Mouse (Mus musculus) embryonic facial prominence, embryonic 13.5 days (tissue): ENCODE data around the gene Pip5k1c. TPM values are rescaled to one million over a fixed set of nuclear protein-coding genes. Genes with fewer than 3 reads are reported as not detected.
A peak's percentile ranks its signal among the peaks of the same experiment; 100 is the strongest.

Source experiments
- ATAC-seq: fragments of 200-750 bp; cut with Nextera tagmentation; 2 replicates; pipeline ENCODE4 v1.8.0; 2017; ENCODE audit warnings: low read depth; ENCODE audit not compliant: insufficient number of reproducible peaks, insufficient read depth, low FRiP score, low TSS enrichment
- H3K27ac ChIP-seq: fragments of 300-500 bp; sonication (generic); 2 replicates; pipeline ENCODE4 v1.5.1; 2015; ENCODE audit warnings: moderate library complexity, mild to moderate bottlenecking, inconsistent platforms
- H3K27me3 ChIP-seq: fragments of 300-500 bp; sonication (generic); 2 replicates; pipeline ENCODE4 v1.6.1; 2015; ENCODE audit warnings: mild to moderate bottlenecking, inconsistent platforms
- H3K36me3 ChIP-seq: fragments of 300-500 bp; sonication (generic); 2 replicates; pipeline ENCODE4 v1.6.1; 2015; ENCODE audit warnings: mild to moderate bottlenecking, inconsistent platforms
- H3K4me1 ChIP-seq: fragments of 300-500 bp; sonication (generic); 2 replicates; pipeline ENCODE4 v1.6.1; 2015; ENCODE audit warnings: inconsistent platforms
- H3K4me2 ChIP-seq: fragments of 300-500 bp; sonication (generic); 2 replicates; pipeline ENCODE4 v1.6.1; 2015; ENCODE audit warnings: moderate library complexity, mild to moderate bottlenecking, inconsistent platforms
- H3K4me3 ChIP-seq: fragments of 300-500 bp; sonication (generic); 2 replicates; pipeline ENCODE4 v1.5.1; 2015; ENCODE audit warnings: mild to moderate bottlenecking, inconsistent platforms
- H3K9ac ChIP-seq: fragments of 300-500 bp; sonication (generic); 2 replicates; pipeline ENCODE4 v1.6.1; 2015; ENCODE audit warnings: mild to moderate bottlenecking, inconsistent platforms
- H3K9me3 ChIP-seq: fragments of 300-500 bp; sonication (generic); 2 replicates; pipeline ENCODE4 v1.6.1; 2016; ENCODE audit warnings: inconsistent platforms
- WGBS: fragments of 180-500 bp; shearing (Covaris S2); methylation state at CpG from one replicate; pipeline ENCODE4 v1.1.7; 2015; ENCODE audit warnings: mixed read lengths; 5-methylcytosine and 5-hydroxymethylcytosine counted together
- polyA plus RNA-seq: library from polyadenylated mRNA; unstranded; fragments of >200 nt; fragmentation: Nextera tagmentation; extraction: Ambion mirVana; gene quantifications from 2 replicates; pipeline ENCODE4 v1.2.1, GENCODE M21; 2015

The Pip5k1c gene
- polyA plus RNA-seq, 1 experiment from 2014 or later, result 57.6 TPM

DNA sequence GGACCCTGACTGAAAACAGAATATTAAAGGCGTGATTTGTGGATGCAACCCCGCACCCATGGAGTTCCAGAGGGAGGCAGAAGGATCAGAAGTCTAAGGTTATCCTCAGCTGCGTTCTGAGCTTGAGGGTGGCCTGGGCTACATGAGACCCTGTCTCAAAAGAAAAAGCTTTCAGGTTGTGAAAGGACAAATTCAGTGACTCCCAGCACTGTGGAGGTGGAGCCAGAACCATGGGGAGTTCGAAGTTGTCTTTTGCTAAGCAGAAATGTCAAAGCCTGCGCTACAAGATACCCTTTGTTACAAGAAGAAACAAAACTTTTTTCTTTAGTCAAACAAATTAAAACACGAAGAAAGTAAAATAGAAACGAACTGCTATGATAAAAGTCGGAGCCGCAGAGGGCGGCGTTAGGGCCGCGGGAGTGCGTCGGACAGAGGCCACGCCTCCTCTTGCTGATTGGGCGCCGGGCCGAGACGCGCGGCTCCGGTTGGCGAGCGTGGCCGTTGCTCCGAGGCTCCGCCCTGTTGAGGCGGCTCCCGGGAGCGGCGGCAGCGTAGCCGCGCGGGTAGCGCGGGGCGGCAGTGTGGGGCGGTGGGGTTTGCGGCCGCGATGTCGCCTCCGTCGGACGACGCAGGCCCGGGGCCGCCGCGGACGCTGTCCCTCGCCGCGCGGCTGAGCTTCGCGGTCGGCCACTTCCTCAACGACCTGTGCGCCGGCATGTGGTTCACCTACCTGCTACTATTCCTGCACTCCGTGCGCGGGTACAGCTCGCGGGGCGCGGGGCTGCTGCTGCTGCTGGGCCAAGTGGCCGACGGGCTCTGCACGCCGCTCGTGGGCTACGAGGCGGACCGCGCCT is 64.5 kb downstream of the Pip5k1c start, which contains the start of gene Mfsd12:
TSS of gene Mfsd12 (plus strand) at position 501 of the 854 bp plus-strand sequence.
- WGBS, result 2% methylated on average over 79 of the region's 79 CpGs
- Histone ChIP-seq H3K36me3 (peaks cover 18% of the 10 kb centered on the region), H3K9ac (peak within 1 kb of the TSS; percentile 84), H3K4me3 (peak within 1 kb of the TSS; percentile 78), H3K4me2 (peak within 1 kb of the TSS; percentile 98), H3K27me3 (no peaks in the 10 kb centered on the region), H3K9me3 (no peaks in the 10 kb centered on the region), H3K4me1 (peaks cover 43% of the 10 kb centered on the region), H3K27ac (no peak within 1 kb of the TSS)
- peak; percentile 80 for ATAC-seq

DNA sequence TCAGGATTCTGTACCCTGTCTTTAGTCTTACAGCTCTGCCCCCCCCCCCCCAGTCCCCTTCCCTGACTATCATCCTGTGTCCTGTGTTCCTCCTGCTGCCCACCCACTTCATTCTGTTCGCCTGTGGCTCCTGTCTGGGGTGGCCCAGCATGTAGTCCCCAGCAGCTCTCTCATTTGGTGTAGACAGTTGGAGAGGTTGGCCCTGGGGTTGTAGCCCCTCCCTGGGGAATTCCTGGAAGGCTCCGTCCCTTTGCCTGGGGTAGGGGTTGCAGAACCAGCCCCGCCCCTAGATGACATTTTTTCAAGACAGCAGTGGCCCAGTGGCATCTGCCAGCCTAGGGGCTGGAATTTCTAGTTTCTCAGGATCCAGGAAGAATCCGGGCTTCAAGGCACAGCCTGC is 65.4 kb downstream of the Pip5k1c start:
- peaks cover 28% of the 10 kb centered on the region for H3K36me3 ChIP-seq
- peaks cover 8% of the 10 kb centered on the region for H3K27me3 ChIP-seq
- H3K9me3 ChIP-seq, result no peaks in the 10 kb centered on the region
- peak overlapping the region; percentile 98 for H3K4me2 ChIP-seq
- WGBS, result 30% methylated on average over 4 of the region's 4 CpGs
- no peak overlapping the region for H3K27ac ChIP-seq
- peaks cover 49% of the 10 kb centered on the region for H3K4me1 ChIP-seq
- peak overlapping the region; percentile 84 for H3K9ac ChIP-seq
- H3K4me3 ChIP-seq, result peak overlapping the region; percentile 78
- ATAC-seq, result no peak; the same call in 1 of the 2 replicates

DNA sequence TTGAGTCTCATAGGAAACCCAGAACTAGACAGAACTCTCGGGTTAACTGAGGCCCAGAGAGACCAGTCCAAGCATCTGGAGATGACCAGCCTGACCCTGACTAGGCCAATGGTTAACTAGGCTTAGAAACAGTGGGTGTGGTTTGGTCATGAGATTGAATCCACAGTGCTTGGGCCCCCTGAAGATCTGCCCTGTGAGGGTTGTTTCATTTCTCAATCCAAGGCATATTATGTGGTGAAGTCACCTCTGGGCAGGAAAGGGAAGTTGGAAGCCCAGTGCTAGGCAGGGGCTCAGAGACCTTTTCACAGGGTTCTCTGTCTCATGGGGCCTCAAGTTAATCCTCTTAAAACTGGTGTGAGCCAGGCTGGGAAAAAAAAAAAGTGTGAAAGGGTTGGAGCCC is 66.1 kb downstream of the Pip5k1c start:
- Histone ChIP-seq H3K36me3 (peaks cover 30% of the 10 kb centered on the region), H3K27me3 (peaks cover 15% of the 10 kb centered on the region), H3K27ac (0 out of 2 replicates have a peak overlapping the region, but pooled peaks have one; percentile 11), H3K4me2 (peak overlapping the region; percentile 98), H3K4me3 (peak overlapping the region; percentile 78), H3K9me3 (no peaks in the 10 kb centered on the region), H3K9ac (peak overlapping the region; percentile 84), H3K4me1 (peaks cover 55% of the 10 kb centered on the region)
- ATAC-seq, result no peak
- WGBS, result 62% methylated on average over 1 of the region's 1 CpGs

DNA sequence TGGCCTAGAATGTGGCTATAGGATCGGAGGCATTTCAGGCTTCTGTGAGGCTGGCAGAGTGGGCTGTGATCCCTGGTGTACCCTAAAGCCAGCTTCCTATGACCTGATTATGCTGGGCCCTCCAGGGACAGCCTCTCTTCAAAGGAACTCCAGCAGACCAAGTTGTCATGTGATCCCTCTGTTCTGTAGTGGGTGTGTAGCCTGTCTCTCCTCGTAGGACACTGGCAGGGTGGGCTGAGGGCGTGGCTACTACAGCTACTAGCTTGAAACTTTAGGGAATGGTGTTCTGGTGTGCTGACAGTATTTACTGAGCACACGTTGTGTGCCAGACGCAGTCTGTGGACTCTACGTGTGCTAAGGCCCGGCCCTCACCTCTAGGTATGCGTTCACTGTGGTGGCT is 68.0 kb downstream of the Pip5k1c start:
- ATAC-seq, result no peak
- H3K9ac ChIP-seq, result 0 out of 2 replicates have a peak overlapping the region, but pooled peaks have one; percentile 44
- H3K9me3 ChIP-seq, result no peaks in the 10 kb centered on the region
- H3K27me3 ChIP-seq, result peaks cover 33% of the 10 kb centered on the region
- no peak overlapping the region for H3K27ac ChIP-seq
- H3K4me2 ChIP-seq, result no peak overlapping the region
- no peak overlapping the region for H3K4me3 ChIP-seq
- 63% methylated on average over 8 of the region's 8 CpGs for WGBS
- H3K36me3 ChIP-seq, result peaks cover 30% of the 10 kb centered on the region
- peaks cover 61% of the 10 kb centered on the region for H3K4me1 ChIP-seq

DNA sequence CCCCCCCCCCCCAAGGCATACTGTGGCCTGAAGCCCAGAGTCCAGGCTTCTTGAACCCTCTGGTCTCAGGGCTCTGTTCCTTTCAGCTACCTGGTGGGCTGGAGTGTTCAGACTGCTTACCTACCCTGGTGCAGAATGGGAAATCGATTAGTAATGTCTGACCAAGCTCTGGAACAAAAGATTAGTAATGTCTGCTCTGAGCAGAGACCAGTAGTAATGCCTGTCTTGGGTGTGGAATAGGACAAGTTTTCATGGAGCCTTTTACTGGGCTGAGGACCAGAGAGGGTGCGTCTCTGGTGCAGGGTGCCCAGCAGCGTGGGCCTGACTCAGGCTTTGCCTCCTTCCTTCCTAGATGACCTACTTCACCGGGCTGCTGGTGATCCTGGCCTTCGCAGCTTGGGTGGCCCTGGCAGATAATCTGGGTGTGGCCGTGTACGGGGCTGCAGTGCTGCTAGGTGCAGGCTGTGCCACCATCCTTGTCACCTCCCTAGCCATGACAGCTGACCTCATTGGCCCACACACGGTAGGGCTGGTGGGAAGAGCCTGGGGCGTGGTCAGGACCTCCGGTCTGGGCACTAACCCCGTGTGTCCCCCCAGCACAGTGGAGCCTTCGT is 69.7 kb downstream of the Pip5k1c start:
- Histone ChIP-seq H3K9ac (no peak overlapping the region), H3K9me3 (no peaks in the 10 kb centered on the region), H3K36me3 (peaks cover 45% of the 10 kb centered on the region), H3K4me2 (no peak overlapping the region), H3K4me1 (peaks cover 55% of the 10 kb centered on the region), H3K4me3 (no peak overlapping the region; the same call in 1 of the 2 replicates), H3K27me3 (peaks cover 39% of the 10 kb centered on the region), H3K27ac (no peak overlapping the region)
- 76% methylated on average over 12 of the region's 12 CpGs for WGBS
- no peak for ATAC-seq

DNA sequence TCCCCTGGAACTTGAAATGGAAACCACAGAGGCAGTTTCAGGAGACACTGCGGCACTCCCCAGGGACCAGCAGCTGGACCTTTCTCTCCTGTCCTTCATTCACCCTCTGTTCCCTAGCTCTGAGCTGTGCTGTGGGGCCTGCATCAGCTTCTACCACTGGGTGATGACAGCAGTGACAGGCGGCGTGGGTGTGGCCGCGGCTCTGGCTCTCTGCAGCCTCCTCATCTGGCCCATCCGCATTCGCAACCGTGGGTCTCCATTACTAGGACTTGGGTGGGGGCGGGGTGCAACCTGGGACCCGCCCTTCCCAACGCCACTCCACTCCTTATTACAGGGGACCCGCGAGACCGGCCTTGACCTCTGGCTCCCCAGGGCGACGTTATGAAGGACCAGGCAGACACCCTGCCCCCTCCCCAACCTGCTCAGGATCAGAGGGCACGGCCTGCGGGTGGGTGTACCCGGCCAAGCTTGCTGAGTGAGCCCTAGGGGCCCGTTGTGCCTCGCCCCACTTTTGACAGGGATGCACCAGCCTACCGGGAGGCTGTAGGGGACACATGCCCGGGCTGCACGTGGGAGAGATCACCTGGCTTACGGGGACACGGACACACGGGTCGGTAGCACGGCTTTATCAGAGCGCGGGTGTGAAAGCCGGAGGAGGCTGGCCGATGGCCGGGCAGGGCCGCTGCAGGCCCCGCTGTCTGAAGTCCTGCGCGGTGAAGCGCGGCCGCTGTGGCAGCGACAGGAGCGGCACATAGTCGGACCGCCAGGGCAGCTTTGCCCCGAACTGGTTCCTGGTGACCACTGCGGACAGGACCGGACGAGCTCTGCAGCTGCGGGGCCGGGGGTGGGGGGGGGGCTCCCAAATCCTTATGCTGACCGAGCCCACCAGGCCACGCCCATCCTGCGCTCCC is 70.9 kb downstream of the Pip5k1c start:
- Histone ChIP-seq H3K4me1 (peaks cover 44% of the 10 kb centered on the region), H3K9ac (peak overlapping the region; percentile 61; the same call in 1 of the 2 replicates), H3K27ac (no peak overlapping the region), H3K27me3 (peaks cover 39% of the 10 kb centered on the region), H3K36me3 (peaks cover 57% of the 10 kb centered on the region), H3K4me2 (peak overlapping the region; percentile 60), H3K9me3 (no peaks in the 10 kb centered on the region), H3K4me3 (peak overlapping the region; percentile 32)
- no peak for ATAC-seq
- WGBS, result 11% methylated on average over 54 of the region's 54 CpGs

DNA sequence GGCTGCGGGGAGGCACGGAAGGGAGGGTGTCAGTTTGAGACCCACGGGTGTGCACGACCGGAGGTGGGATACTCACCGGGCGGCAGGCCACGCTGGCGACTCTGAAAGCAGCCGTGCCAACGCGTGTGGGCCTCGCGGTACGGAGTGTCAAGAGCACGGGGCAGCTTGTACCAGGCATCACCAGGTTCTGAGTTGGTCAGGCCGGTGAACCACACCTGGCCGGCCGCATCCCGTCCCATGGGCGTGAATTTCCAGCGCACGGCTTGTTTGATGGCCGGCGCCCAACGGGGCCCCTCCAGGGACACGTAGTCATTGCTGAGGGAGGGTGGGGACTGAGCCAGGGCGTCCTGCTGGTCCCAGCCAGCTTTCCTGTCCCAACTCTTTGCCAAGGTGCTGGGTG is 71.9 kb downstream of the Pip5k1c start:
- 11% methylated on average over 28 of the region's 28 CpGs for WGBS
- ATAC-seq, result no peak
- Histone ChIP-seq H3K9me3 (no peaks in the 10 kb centered on the region), H3K4me3 (peak overlapping the region; percentile 32), H3K27me3 (peaks cover 39% of the 10 kb centered on the region), H3K4me2 (peak overlapping the region; percentile 60), H3K36me3 (peaks cover 67% of the 10 kb centered on the region), H3K4me1 (peaks cover 37% of the 10 kb centered on the region), H3K9ac (peak overlapping the region; percentile 61), H3K27ac (no peak overlapping the region)

DNA sequence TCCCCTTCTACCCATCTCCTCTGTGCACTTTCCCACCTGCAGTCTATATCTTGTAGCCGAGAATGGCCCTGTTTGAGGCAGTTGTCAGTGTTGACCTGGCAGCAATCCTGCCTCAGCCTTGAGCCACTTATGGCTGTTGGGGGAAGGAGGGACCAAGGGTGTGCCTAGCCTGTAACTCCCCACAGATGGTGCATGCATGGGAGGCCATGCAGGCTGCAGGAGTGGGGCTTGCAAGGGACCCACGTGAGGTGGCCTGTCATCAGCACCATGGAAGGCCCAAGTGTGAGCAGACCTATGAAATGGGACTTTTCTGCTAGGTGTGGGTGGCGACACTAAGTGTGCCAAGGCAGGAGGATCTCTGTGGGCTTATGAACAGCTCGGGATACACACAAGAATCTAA is 72.3 kb downstream of the Pip5k1c start:
- Histone ChIP-seq H3K9me3 (no peaks in the 10 kb centered on the region), H3K4me1 (peaks cover 37% of the 10 kb centered on the region), H3K9ac (no peak overlapping the region), H3K36me3 (peaks cover 68% of the 10 kb centered on the region), H3K4me3 (no peak overlapping the region), H3K4me2 (no peak overlapping the region), H3K27ac (no peak overlapping the region), H3K27me3 (peaks cover 39% of the 10 kb centered on the region)
- 0 out of 2 replicates have a peak, but pooled peaks have one; percentile 12 for ATAC-seq
- 28% methylated on average over 4 of the region's 4 CpGs for WGBS

DNA sequence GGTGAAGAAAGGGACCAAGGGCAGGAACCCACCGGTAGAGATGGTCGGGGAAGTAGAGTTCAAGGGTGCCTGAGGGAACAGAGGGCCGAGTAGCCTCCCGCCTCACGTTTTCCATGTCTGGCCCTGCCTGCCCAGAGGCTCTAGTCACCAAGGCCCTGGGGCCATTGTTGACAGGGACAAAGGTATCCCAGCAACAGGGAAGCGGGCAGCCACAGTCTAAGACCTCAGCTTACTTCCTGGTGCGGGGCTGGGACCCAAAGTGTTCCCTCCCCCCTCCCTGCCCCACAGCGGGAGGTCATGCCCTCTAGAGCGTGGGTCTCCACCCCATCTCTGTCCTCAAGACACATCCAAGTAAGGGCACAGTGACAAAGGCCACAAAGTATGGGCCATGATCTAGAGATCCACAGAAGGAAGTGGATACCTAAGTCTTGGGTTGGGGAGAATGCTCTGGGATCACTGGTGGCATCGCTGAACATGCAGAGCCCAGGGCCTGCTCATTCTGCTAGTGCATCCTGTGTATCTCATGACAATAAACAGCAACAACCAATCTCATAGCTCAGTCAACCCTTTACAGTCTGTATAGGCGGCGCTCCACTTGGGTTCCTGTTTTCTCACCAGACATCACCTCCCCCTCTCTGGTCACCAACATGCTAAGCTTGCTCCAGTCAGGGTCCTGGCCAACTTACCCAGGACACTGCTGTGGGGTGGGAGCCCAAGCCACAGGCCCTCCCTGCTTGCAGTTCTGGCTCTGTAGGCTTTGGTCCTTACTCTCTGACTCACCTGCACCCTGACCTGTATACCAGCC is 73.1 kb downstream of the Pip5k1c start, which contains the start of gene 4930404N11Rik:
TSS of gene 4930404N11Rik (minus strand) at position 145 of the 805 bp plus-strand sequence.
- no peaks in the 10 kb centered on the region for H3K9me3 ChIP-seq
- peak within 1 kb of the TSS; percentile 32 for H3K4me3 ChIP-seq
- peaks cover 73% of the 10 kb centered on the region for H3K36me3 ChIP-seq
- peak within 1 kb of the TSS; percentile 60 for H3K4me2 ChIP-seq
- no peak for ATAC-seq
- peaks cover 39% of the 10 kb centered on the region for H3K27me3 ChIP-seq
- WGBS, result 24% methylated on average over 12 of the region's 12 CpGs
- no peak within 1 kb of the TSS for H3K27ac ChIP-seq
- H3K9ac ChIP-seq, result peak within 1 kb of the TSS; percentile 61
- peaks cover 31% of the 10 kb centered on the region for H3K4me1 ChIP-seq

DNA sequence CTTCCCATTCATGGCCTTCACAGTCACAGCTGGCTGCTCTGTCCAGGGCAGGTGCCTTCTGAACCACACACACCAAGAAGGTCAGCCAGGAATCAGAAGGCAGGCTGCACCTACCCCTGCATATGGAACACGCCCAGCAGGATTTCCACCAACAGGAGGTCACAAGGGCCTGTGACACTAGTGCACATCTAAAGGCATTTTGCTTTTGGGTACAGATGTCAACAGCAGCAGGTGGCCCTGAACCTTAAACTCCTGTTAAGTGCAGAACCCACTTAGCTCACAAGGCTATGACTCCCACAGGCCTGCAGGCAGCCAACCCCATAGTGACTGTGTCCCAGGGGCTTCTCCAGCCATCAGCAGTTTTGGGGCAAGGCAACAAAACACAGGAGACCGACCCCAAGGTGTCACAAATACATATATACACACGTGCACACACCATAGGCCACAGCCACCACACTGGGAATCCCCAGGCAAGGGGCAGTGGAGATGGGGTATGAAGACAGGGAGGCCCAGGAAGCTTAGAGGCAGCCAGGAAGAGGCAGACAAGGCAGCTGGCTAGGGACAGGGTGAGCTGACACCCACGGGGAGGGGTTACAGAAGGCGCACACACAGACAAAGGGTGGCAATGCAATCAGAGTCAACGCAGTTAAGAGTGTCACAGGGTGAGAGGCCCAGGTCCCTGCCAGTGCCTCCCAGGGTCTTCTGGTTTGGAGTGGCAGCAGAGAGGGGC is 73.9 kb downstream of the Pip5k1c start:
- no peak overlapping the region for H3K4me2 ChIP-seq
- H3K36me3 ChIP-seq, result peaks cover 74% of the 10 kb centered on the region
- H3K27me3 ChIP-seq, result peaks cover 39% of the 10 kb centered on the region
- H3K9me3 ChIP-seq, result no peaks in the 10 kb centered on the region
- 80% methylated on average over 6 of the region's 6 CpGs for WGBS
- no peak overlapping the region for H3K4me3 ChIP-seq
- peaks cover 27% of the 10 kb centered on the region for H3K4me1 ChIP-seq
- ATAC-seq, result no peak
- H3K27ac ChIP-seq, result no peak overlapping the region
- no peak overlapping the region; the same call in 1 of the 2 replicates for H3K9ac ChIP-seq
